Mouse (Mus musculus): Measurements from ENCODE around the gene Cep68. TPM values are rescaled to one million over a fixed set of nuclear protein-coding genes. Genes with fewer than 3 reads are reported as not detected.

Gene Cep68
- 21.7 TPM for polyA plus RNA-seq (2014; fragmentation: Illumina TruSeq; extraction: RNeasy Lipid Tissue Mini Kit (QIAGEN cat#74804); ENCODE audit: low read depth, low replicate concordance)

GRCm38 (mm10) chr11:20249296-20250110 is at the start of gene Cep68:
TSS of gene Cep68 (minus strand) at chr11:20249429.

GRCm38 (mm10) chr11:20200713-20201575 is 48.3 kb downstream of the Cep68 start, which contains the start of gene Rab1a:
TSS of gene Rab1a (plus strand) at chr11:20201432.

Other genes starting within 250 kb of the Cep68 start
- gene Actr2, start 136.5 kb downstream of the Cep68 start, polyA plus RNA-seq (2014; fragmentation: Illumina TruSeq; extraction: RNeasy Lipid Tissue Mini Kit (QIAGEN cat#74804); ENCODE audit: low read depth, low replicate concordance) = 338 TPM
- 878 TPM for gene Rab1a, start 48.0 kb downstream of the Cep68 start, polyA plus RNA-seq (2014; fragmentation: Illumina TruSeq; extraction: RNeasy Lipid Tissue Mini Kit (QIAGEN cat#74804); ENCODE audit: low read depth, low replicate concordance)
- gene Slc1a4, start 83.3 kb upstream of the Cep68 start, polyA plus RNA-seq (2014; fragmentation: Illumina TruSeq; extraction: RNeasy Lipid Tissue Mini Kit (QIAGEN cat#74804); ENCODE audit: low read depth, low replicate concordance) = 4.4 TPM

Data from kidney, adult 10 weeks (tissue).